ENCODE assay signal across 10 mouse cellular contexts in genomic region chr17:24708646-24709045, GRCm38 (mm10). TPM values are rescaled to one million over a fixed set of nuclear protein-coding genes. Genes with fewer than 3 reads are reported as not detected.
DNase-seq lines count a peak whose midpoint lies in the region; ATAC-seq and TF ChIP-seq lines count a peak whose summit lies in the region.
"Had no signal": no experiment of that assay in that cellular context is flagged by ENCODE, and none has a peak within 500 bp of the region (broad histone marks: within the 10 kb centered on the region; RNA-seq: fewer than 3 reads in every experiment).

No protein-coding gene starts in this region.

- TF ChIP-seq POLR2A in lung, adult 2 months (IDR thresholded peaks at IDR 0.05; ENCODE audit: borderline replicate concordance, extremely low read depth, low read depth, low read length), result no peak
- TF ChIP-seq POLR2A in myocyte (IDR thresholded peaks at IDR 0.05; ENCODE audit: insufficient read length, low read depth), result no peak

- H3ac ChIP-seq in myocyte (ENCODE audit: control insufficient read depth, insufficient read length), result no peak overlapping the region

- peaks cover 18% of the 10 kb centered on the region for H3K36me3 ChIP-seq in lung, embryonic 14.5 days (ENCODE audit: insufficient read depth)
- H3K36me3 ChIP-seq in myocyte (ENCODE audit: control insufficient read depth, insufficient read depth), result no peaks in the 10 kb centered on the region

- no peak overlapping the region for H3K9ac ChIP-seq in lung, embryonic 14.5 days

- H3K27ac ChIP-seq in lung, embryonic 14.5 days (ENCODE audit: low read depth), result no peak overlapping the region

- H3K4me1 ChIP-seq in lung, embryonic 14.5 days (ENCODE audit: insufficient read depth), result no peaks in the 10 kb centered on the region
- 0 out of 2 replicates have a peak, but pooled peaks cover 2% of the 10 kb centered on the region for H3K4me1 ChIP-seq in lung, adult 2 months (ENCODE audit: control insufficient read depth, insufficient read depth, low read length)

- DNase-seq in embryo, embryonic 10 days (ENCODE audit: low spot score), result peak; percentile 78
- no peak for DNase-seq in embryo, embryonic 9.5 days (ENCODE audit: extremely low spot score)
- DNase-seq in lung, embryonic 14.5 days, result peak; percentile 73
- DNase-seq in lung, adult 2 months, result no peak
- DNase-seq in frontal cortex, adult 2 months (ENCODE audit: extremely low spot score in 1 of 2, low spot score in 1 of 2), result no peak
- DNase-seq in cerebellum, adult 18-20 months, result no peak
- DNase-seq: cerebellum, postnatal 25 days; right cerebral cortex, postnatal 14 days had no signal

- TF ChIP-seq CTCF in lung, embryonic 14.5 days (IDR thresholded peaks at IDR 0.05; ENCODE audit: low read depth), result peak; percentile 58
- no peak for TF ChIP-seq CTCF in lung, adult 2 months (IDR thresholded peaks at IDR 0.05; ENCODE audit: insufficient read depth, low read length)

- WGBS in lung, embryonic 14.5 days, result 29% methylated on average over 2 of the region's 2 CpGs
- 20% methylated on average over 2 of the region's 2 CpGs for WGBS in lung, adult 2 months

- no peaks in the 10 kb centered on the region for H3K9me3 ChIP-seq in lung, embryonic 14.5 days (ENCODE audit: low read depth, low read length)

- no peaks in the 10 kb centered on the region for H3K27me3 ChIP-seq in lung, embryonic 14.5 days (ENCODE audit: insufficient read depth, low read length)
- H3K27me3 ChIP-seq in myocyte (ENCODE audit: control insufficient read depth, insufficient read depth, insufficient read length), result no peaks in the 10 kb centered on the region

- H3K4me3 ChIP-seq in lung, embryonic 14.5 days (ENCODE audit: low read depth, low read length), result no peak overlapping the region
- no peak overlapping the region for H3K4me3 ChIP-seq in lung, adult 2 months (replicated peaks; ENCODE audit: extremely low read depth, low read depth, low read length)
- H3K4me3 ChIP-seq in myocyte, result peak overlapping the region; percentile 72

- peaks cover 16% of the 10 kb centered on the region for H3K79me2 ChIP-seq in myocyte (ENCODE audit: control insufficient read depth, insufficient read depth)

- ATAC-seq in lung, embryonic 14.5 days (ENCODE audit: insufficient read depth), result no peak
- ATAC-seq in erythroblast, adult 5-6 weeks (replicated peaks; ENCODE audit: low FRiP score, poor library complexity, severe bottlenecking), result peak; percentile 60

- no peak overlapping the region for H3K4me2 ChIP-seq in lung, embryonic 14.5 days
- H3K4me2 ChIP-seq in myocyte (ENCODE audit: low read depth), result no peak overlapping the region

TF ChIP-seq in myocyte, 11 proteins besides CTCF, POLR2A, EP300 and RAD21:
- TF ChIP-seq CEBPB (IDR thresholded peaks at IDR 0.05; ENCODE audit: insufficient read depth, poor library complexity, severe bottlenecking), result no peak
- TF ChIP-seq TCF12 (IDR thresholded peaks at IDR 0.05; ENCODE audit: insufficient read depth, poor library complexity, severe bottlenecking), result no peak
- TF ChIP-seq E2F4 (IDR thresholded peaks at IDR 0.05; ENCODE audit: insufficient read depth), result no peak
- no peak for TF ChIP-seq SRF (IDR thresholded peaks at IDR 0.05; ENCODE audit: control insufficient read depth, insufficient read length, low read depth)
- no peak for TF ChIP-seq USF1 (IDR thresholded peaks at IDR 0.05; ENCODE audit: low read depth)
TF ChIP-seq in myocyte: peak in this region for 0.

RNA-seq across cellular contexts. Expression of gene Tbl3, which starts 1.2 kb away (rescaled TPM):
- polyA plus RNA-seq in lung, embryonic 14.5 days (2014; fragmentation: Nextera tagmentation; extraction: Ambion mirVana), result 97.9 and 112 TPM in 2 replicates
- 45.4 and 60.7 TPM in 2 replicates for polyA plus RNA-seq in lung, adult 2 months (2012; rRNA removed)
- 0.58 and 5.9 TPM in 2 replicates for total RNA-seq in erythroblast, adult 5-6 weeks (2015; ENCODE audit: low replicate concordance)
- total RNA-seq in erythroblast, adult 5-6 weeks (2017; ENCODE audit: low replicate concordance), result 4.3 and 11.9 TPM in 2 replicates
- polyA plus RNA-seq in myocyte (2012; fragmentation: generic; extraction: Trizol), result 66.6 TPM
- 56.1 and 56.2 TPM in 2 replicates for polyA plus RNA-seq in frontal cortex, adult 2 months (2012; rRNA removed)

RNA-seq across cellular contexts. Expression of gene Rnf151, which starts 9.2 kb away (rescaled TPM):
- 0.46 and 0.71 TPM in 2 replicates for polyA plus RNA-seq in lung, embryonic 14.5 days (2014; fragmentation: Nextera tagmentation; extraction: Ambion mirVana)
- polyA plus RNA-seq in lung, adult 2 months (2012; rRNA removed), result 0.29 and 0.57 TPM in 2 replicates
- not detected in 2 replicates for total RNA-seq in erythroblast, adult 5-6 weeks (2015; ENCODE audit: low replicate concordance)
- total RNA-seq in erythroblast, adult 5-6 weeks (2017; ENCODE audit: low replicate concordance), result not detected in 2 replicates
- 0.36 TPM for polyA plus RNA-seq in myocyte (2012; fragmentation: generic; extraction: Trizol)
- polyA plus RNA-seq in frontal cortex, adult 2 months (2012; rRNA removed), result 0.11 and 0.38 TPM in 2 replicates

RNA-seq across cellular contexts. Expression of gene Rps2, which starts 9.3 kb away (rescaled TPM):
- 1,798 and 1,884 TPM in 2 replicates for polyA plus RNA-seq in lung, embryonic 14.5 days (2014; fragmentation: Nextera tagmentation; extraction: Ambion mirVana)
- 1,603 and 2,135 TPM in 2 replicates for polyA plus RNA-seq in lung, adult 2 months (2012; rRNA removed)
- 1,254 and 1,636 TPM in 2 replicates for total RNA-seq in erythroblast, adult 5-6 weeks (2015; ENCODE audit: low replicate concordance)
- total RNA-seq in erythroblast, adult 5-6 weeks (2017; ENCODE audit: low replicate concordance), result 281 and 355 TPM in 2 replicates
- 178 TPM for polyA plus RNA-seq in myocyte (2012; fragmentation: generic; extraction: Trizol)
- 967 and 1,066 TPM in 2 replicates for polyA plus RNA-seq in frontal cortex, adult 2 months (2012; rRNA removed)

RNA-seq across cellular contexts. Expression of gene Noxo1, which starts 12.6 kb away (rescaled TPM):
- polyA plus RNA-seq in lung, embryonic 14.5 days (2014; fragmentation: Nextera tagmentation; extraction: Ambion mirVana), result 3.5 and 5.0 TPM in 2 replicates
- 13.2 and 14.2 TPM in 2 replicates for polyA plus RNA-seq in lung, adult 2 months (2012; rRNA removed)
- not detected in 2 replicates for total RNA-seq in erythroblast, adult 5-6 weeks (2015; ENCODE audit: low replicate concordance)
- total RNA-seq in erythroblast, adult 5-6 weeks (2017; ENCODE audit: low replicate concordance), result not detected in 2 replicates
- 0.54 TPM for polyA plus RNA-seq in myocyte (2012; fragmentation: generic; extraction: Trizol)
- 5.9 and 6.7 TPM in 2 replicates for polyA plus RNA-seq in frontal cortex, adult 2 months (2012; rRNA removed)

RNA-seq across cellular contexts. Expression of gene Gfer, which starts 12.7 kb away (rescaled TPM):
- polyA plus RNA-seq in lung, embryonic 14.5 days (2014; fragmentation: Nextera tagmentation; extraction: Ambion mirVana), result 53.9 and 54.4 TPM in 2 replicates
- polyA plus RNA-seq in lung, adult 2 months (2012; rRNA removed), result 13.7 and 20.3 TPM in 2 replicates
- 2.7 and 6.3 TPM in 2 replicates for total RNA-seq in erythroblast, adult 5-6 weeks (2015; ENCODE audit: low replicate concordance)
- total RNA-seq in erythroblast, adult 5-6 weeks (2017; ENCODE audit: low replicate concordance), result 3.0 and 7.2 TPM in 2 replicates
- 47.7 TPM for polyA plus RNA-seq in myocyte (2012; fragmentation: generic; extraction: Trizol)
- 22.6 and 24.1 TPM in 2 replicates for polyA plus RNA-seq in frontal cortex, adult 2 months (2012; rRNA removed)

Comparison
In these comparisons a context has a peak if more than half of its experiments do, and no peak if none do; other contexts are left out.
1. DNase-seq: peak in embryo, embryonic 10 days (single experiment) and lung, embryonic 14.5 days (single experiment); none in embryo, embryonic 9.5 days (single experiment), lung, adult 2 months (single experiment), frontal cortex, adult 2 months (0 of 2) and cerebellum, adult 18-20 months (0 of 2).